Mouse (Mus musculus): ENCODE measurements around the gene Tal1.

Tal1 gene

DNA sequence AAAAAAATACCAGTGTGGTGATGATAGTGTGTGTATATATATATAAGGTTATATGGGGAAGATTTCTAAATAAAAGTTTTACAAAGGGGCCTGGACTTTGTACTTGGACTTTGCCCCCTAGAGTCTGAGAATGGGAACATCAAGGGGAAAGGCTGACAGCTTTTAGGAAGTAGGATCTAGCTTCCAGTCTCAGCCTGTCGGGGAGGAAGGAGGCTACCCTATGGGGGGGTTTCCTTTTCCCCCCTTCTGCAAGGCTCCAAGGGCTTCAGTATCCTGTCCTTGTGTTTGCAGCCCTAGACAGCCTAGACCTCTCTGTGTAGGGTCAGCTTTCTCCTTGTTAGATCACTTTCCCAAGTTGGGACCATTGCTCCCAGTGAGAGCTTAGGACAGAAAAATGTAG is 15.4 kb downstream of the Tal1 start:
- DNase-seq (ENCODE audit: low read depth, low spot score) = no peak

DNA sequence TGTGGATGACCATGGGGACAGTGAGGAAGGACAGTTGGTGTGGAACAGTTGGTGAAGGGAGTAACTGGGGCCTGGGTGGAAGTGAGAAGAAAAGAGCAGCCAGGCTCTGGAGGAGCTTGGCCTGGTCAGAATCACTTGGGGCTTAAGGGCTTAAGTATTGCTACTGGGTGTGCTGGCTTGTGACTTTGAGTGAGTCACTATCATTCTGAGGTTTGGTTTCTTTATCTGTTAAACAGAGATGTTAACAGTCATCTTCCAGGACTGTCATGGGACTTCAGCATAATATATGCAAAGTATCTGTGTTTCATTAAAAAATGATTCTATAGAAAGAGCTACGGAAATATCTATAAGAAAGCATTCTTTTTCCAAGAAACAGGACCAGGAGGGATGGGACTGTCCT is 18.6 kb downstream of the Tal1 start:
- no peak for DNase-seq (ENCODE audit: low read depth, low spot score)

GRCm38 (mm10) chr4:115075204-115075915 is 19.1 kb downstream of the Tal1 start:
- DNase-seq (ENCODE audit: low read depth, low spot score) = no peak

- DNase-seq (ENCODE audit: low read depth, low spot score) = no peak
Measured at GRCm38 (mm10) chr4:115078892-115079820, 22.9 kb downstream of the Tal1 start.

- DNase-seq (ENCODE audit: low read depth, low spot score) = no peak
Measured at GRCm38 (mm10) chr4:115079821-115080349, 23.7 kb downstream of the Tal1 start.

- DNase-seq (ENCODE audit: low read depth, low spot score) = no peak
Measured at GRCm38 (mm10) chr4:115083031-115083430, 26.8 kb downstream of the Tal1 start.

- peak; percentile 41 for DNase-seq (ENCODE audit: low read depth, low spot score)
Measured at GRCm38 (mm10) chr4:115085522-115086095, 29.4 kb downstream of the Tal1 start.

DNA sequence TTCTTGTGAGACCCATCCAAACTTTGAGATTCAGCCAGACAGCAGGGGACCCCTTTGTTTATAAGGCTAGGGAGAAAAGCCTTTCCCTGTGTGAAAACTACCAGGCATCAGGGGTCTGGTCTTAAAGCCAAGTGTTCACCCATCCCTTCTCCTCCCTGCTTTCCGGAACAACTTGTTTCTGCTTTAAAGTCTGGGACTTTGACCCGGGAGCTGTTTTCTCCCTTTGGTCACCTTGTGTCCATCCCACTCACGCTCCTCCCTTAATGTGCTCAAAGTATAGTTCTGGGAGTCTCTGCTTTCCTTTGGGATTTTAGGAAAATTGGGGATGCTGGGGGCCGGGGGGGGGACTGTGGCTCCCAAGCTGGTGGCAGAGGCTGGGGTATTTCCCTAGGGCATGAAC is 30.0 kb downstream of the Tal1 start:
- DNase-seq (ENCODE audit: low read depth, low spot score) = no peak

DNA sequence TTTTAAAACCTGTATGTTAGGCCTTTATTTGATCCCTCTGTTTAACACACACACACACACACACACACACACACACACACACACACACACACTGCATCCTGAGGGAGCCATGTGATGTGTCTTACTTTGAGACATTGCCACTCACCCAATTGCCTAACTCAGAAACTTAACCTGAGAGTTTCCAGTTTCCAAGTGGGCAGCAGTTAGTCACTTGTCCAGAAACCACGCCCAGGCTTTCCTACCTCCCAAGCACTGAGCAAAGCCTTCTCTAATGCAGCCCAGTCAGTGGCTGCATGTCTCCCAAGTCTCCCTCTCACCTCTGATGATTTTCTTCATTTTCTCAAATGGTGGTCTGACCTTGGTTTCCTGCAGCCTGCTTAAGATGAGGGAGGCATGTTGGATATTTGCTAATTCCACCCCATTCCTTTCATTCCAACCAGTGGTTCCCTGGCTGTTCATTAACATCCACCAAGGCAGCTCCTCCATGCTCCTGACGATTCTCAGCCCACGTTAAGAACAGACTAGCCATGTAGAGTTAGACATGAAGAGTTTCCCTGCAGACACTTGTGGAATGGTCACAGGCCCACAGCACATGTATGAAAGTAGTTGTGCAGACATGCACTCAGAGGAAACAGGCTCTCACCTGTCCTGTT is 30.7 kb downstream of the Tal1 start:
- DNase-seq (ENCODE audit: low read depth, low spot score) = no peak

DNA sequence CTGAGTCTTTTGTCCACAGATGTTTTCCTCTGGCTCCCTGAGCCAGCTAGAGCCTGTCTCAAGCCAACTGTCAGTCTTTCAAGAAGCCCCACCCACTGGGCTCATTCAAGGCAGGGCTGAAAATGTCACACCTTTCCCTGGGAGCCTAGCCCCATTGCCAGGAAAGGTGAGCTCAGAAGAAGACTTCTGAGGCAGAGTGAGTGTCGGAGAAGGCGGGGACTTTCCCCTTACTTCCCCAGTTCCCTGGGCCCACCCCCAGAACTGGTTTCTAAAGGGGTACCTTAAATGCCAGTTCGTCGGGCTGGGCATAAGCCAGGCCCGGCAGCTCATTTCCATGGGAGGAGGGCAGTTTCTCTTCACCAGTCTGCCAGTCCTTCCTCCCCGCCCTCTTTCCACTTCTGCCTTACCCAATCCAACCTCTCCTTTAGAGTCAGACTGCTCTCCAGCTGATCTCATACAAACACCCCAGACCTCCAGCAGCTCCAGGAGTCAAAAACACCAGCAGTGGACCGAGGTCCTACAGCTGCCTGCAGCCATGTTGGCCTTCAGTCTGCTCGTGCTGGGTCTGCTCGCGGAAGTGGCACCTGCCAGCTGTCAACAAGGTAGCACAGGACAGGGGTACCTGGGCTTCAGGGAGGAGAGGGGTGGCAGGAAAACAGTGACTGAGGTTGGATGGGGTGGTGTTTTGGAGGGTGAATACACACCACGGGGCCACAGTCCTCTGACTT is 32.5 kb downstream of the Tal1 start, which contains the start of gene Pdzk1ip1:
Gene Pdzk1ip1, plus strand, starts transcription at position 98 of the 728 bp plus-strand sequence.
- DNase-seq (ENCODE audit: low read depth, low spot score) = no peak

- DNase-seq (ENCODE audit: low read depth, low spot score) = no peak
Measured at GRCm38 (mm10) chr4:115090592-115090991, 34.4 kb downstream of the Tal1 start.

- DNase-seq (ENCODE audit: low read depth, low spot score) = no peak
Measured at GRCm38 (mm10) chr4:115091806-115092205, 35.6 kb downstream of the Tal1 start.

GRCm38 (mm10) chr4:115093331-115093864 is 37.2 kb downstream of the Tal1 start:
- no peak for DNase-seq (ENCODE audit: low read depth, low spot score)

DNA sequence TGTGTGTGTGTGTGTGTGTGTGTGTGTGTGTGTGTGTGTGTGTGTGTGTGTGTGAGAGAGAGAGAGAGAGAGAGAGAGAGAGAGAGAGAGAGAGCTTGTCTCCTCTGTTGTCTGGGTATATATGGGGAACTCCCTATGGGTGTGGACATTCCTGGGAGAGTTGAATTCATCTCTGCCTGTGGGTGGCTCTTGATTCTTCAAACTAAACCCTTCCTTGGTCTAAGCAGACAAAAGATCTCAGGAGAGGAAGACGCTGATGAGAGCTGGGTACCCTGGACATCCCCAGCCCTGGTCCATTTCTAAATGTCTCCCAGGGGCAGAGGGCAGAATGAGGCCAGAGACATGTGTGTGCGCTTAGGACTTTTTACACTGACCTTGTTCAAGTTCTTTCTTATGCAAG is 37.8 kb downstream of the Tal1 start:
- no peak for DNase-seq (ENCODE audit: low read depth, low spot score)

- DNase-seq (ENCODE audit: low read depth, low spot score) = no peak
Measured at GRCm38 (mm10) chr4:115095671-115096434, 39.6 kb downstream of the Tal1 start.

DNA sequence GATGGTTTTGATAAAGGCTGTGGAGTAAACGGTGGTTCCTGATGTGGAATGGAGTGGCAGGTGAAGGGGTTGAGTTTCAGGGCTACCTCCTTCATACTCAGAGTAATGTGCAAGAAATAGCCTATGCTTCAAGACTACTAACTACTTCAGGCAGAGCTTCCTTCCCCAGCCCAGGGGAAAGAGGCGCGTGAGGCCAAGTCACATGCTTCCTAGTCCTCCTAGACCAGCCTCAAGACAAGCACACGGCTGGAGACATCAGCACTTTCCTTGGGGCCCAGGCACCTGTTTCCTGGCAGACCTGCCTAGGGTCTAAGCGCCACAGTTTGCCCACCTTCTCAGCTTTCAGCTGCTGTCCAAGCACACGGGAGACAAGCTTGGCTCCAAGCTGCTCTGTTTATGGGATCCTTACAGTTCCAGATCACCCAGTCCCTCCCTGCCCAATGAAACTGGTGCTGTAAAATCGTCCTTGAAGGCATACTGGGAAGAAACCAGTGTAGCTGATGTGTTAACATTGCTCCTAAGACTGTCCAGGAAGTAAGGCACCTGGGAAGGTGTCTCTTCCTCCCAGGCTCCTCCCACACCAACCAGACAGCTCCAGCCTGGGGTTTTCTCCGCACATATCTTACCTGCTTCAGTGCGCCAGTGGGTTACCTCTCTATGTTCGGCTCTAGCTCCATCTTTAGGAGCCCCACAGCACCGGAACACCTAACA is 40.4 kb downstream of the Tal1 start:
- DNase-seq (ENCODE audit: low read depth, low spot score) = no peak

DNA sequence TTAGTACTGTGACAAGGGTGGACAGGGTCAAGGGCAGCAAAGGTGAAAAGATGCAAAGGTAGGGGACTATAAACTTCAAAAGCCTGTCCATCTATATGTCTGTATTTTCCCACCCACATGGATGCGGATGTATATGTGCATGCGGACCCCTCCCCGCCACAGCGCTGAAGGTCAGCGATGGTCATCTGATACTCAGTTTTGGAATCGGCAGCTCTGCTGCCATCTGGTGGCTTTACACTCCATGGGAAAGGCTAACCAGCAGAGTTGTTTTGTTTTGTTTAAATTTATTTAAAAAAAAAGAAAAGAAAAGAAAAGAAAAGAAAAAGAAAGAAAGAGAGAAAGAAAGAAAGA is 40.9 kb downstream of the Tal1 start:
- DNase-seq (ENCODE audit: low read depth, low spot score) = no peak

GRCm38 (mm10) chr4:115101682-115102081 is 45.5 kb downstream of the Tal1 start:
- peak; percentile 61 for DNase-seq (ENCODE audit: low read depth, low spot score)

DNA sequence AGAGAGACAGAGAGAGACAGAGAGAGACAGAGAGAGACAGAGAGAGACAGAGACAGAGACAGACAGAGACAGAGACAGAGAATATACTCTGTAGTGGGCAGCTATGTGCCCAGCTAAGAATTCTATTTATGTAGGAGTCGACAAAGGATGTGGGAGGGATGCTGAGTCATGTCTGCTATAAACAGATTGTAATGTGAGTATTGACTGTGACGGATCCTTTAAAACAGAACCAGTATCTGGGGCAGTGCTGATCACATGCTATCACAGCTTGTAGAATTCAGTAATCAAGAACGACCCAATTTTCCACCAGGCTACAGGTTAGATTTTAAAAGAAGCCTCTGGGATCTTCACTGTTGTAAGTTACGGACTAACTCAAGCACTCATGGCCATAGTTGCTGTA is 47.3 kb downstream of the Tal1 start:
- DNase-seq (ENCODE audit: low read depth, low spot score) = no peak
